Mouse (Mus musculus) cerebellum, adult 11 months (tissue): ENCODE results near the gene Wdr53.
"Not testable (repeated sequence)": the region's sequence is repeated elsewhere in the genome, so short reads cannot be mapped to it uniquely, and the experiment has no call there.

ENCODE experiments used
- DNase-seq: peaks from one replicate; pipeline ENCODE4 v3.0.0; 2022

The Wdr53 gene

DNA sequence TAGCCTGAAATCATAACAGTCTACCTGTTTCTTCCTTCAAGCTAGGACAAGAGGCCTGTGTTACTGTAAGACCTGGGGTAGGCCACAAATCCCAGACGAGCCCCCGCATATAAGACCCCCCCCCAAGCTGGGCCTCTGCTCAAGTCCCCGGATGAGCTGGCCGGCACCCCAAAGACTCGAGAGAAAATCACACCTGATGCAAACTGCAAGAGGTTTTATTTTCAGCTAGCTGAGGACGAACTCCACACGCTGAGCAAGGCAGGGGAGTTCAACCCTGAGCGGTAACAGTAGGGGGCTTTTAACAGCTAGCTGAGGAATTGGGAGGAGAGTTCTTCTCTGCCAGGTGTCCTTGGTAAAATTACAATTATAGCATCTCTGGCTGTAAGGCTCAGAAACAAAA, 33.2 kb downstream of the Wdr53 start:
- DNase-seq, result no peak

DNA sequence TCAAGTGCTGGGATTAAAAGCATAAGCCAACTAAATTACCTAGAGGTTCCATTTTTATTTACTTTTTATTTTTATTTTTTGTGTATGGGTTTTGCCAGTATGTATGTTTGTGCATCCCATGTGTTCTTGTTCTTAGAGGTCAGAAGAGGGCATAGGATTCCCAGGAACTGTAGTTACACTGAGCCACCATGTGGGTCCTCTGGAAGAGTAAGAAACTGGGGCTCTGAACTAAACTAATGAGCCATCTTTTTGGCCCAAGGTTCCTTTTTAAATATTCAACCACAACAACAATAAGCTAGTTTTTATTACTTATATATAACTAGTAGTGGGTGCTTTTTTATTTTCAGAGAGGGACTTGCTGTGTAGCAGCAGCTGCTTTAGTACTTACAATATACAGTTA, 35.6 kb downstream of the Wdr53 start:
- DNase-seq, result no peak

DNA sequence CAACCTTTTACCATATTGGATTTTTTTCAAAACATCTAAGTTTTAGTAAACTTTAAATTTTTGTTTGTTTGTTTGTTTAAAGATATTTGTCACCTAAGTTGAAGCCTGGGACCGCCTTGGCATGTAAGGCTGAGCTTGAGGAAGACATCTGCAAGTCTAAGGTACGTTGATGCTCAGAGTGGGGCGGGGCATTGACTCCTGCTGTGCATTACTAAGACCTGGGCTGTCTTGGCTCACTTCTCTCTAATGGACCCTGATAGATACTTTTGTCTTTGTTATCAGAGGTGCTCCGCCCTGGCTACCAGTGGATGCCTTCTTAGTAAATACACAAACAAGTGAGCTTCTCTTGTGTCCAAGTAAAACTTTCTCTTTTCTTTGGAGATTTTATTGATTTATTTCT, 44.8 kb downstream of the Wdr53 start:
- no peak for DNase-seq

DNA sequence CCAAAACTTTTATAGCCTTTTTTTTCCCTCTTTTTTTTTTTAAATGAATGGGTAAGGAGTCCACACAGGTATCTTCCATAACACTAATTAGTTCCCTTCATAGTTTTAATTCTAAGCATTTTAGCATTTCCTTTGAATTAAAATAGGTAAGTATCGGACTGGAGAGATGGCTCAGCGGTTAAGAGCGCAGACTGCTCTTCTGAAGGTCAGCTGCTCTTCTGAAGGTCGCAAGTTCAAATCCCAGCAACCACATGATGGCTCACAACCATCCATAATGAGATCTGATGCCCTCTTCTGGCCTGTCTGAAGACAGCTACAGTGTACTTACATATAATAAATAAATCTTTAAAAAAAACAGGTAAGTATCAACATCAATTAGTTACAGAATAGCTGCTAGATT, 52.6 kb downstream of the Wdr53 start:
- not testable (repeated sequence) for DNase-seq

DNA sequence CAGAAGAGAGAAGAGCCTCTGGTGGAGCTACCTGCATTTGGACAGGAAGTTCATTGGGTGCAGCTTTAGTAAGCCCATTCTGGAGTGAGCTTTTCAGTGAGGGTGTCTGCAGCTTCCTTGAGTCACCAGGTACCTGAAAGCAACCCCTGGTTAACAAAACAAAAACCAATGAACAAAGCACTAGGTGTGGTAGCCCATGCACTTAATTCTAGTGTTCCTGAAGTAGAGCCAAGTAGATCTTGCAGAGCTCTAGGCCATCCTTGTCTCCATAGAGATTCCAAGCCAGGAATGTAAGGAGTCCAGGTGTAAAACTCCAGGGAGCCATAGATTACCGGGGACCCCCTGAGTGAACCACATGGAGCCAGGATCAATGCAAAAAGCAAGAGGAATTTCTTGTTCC, 56.0 kb downstream of the Wdr53 start:
- no peak for DNase-seq

DNA sequence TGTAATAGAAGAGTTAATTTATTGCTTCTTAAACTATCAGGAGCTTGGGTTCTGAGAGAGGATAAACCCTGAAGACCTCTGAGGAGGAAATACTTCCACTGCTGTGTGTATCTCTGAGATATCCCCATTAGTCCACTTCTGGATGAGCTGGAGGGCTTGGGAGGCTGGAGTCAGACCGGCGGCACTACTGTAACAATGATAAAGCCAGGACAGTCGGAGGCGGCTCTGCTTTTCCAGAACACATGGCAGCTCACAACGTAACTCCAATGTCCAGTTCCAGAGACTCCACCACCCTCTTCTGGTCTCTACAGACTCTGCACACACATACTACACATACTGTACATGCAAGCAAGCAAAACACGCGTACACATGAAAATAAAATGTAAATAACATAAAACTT, 56.9 kb downstream of the Wdr53 start:
- no peak for DNase-seq
